Comparison of ENCODE assay signal across 9 mouse cellular contexts in the genomic region with DNA sequence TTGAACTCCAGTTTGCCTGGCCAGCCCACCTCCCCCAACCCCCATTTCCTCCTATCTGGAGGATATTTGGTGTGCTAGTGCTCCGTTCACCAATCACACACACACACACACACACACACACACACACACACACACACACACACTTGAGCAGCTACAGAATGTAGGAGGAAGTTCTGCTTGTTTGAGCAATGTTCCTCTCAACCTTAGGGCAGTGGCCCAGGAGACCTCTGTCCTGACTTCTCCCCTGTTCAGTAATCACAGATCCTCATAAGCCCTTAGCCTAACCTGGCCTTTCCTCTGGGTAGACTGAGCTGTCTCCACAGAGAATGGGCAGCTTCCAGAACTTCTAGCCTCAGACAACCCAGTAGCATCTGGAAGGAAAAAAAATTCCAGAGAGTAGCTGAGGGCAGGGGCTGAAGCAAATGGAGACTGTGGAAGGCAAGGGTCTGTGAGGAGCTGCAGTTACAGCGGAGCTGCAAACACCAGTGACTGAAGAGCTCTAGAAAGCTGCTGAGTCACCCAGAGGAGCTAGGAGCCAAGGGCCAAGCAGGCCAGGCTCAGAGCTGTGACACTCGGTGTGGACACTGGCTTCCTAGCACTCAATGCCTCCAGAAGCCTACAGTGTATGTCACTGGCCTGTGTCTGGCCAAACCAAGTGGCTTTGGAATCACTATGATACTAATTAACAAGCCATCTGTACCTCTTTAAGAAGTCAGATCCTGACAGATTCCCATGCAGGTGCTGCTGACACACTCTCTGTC. TPM values are rescaled to one million over a fixed set of nuclear protein-coding genes. Genes with fewer than 3 reads are reported as not detected.
A peak's percentile ranks its signal among the peaks of the same experiment; 100 is the strongest.
DNase-seq lines count a peak whose midpoint lies in the region; ATAC-seq lines count a peak whose summit lies in the region.
"Had no signal": no experiment of that assay in that cellular context is flagged by ENCODE, and none has a peak within 500 bp of the region (broad histone marks: within the 10 kb centered on the region; RNA-seq: fewer than 3 reads in every experiment).

No protein-coding gene starts in this region.

- no peak overlapping the region for H3K4me3 ChIP-seq in liver, embryonic 16.5 days (ENCODE audit: low read depth, low read length)

- no peaks in the 10 kb centered on the region for H3K9me3 ChIP-seq in liver, embryonic 16.5 days (replicated peaks; ENCODE audit: control insufficient read depth, low read length)

- H3K9ac ChIP-seq in liver, embryonic 16.5 days (ENCODE audit: low read depth, low read length), result no peak overlapping the region

- H3K4me2 ChIP-seq in liver, embryonic 16.5 days (ENCODE audit: low read depth, low read length), result no peak overlapping the region

- DNase-seq in 3134 (ENCODE audit: extremely low read depth, insufficient read length, low spot score) (peak; percentile 36), 416B (ENCODE audit: low read depth) (peak; percentile 52)
- DNase-seq in urinary bladder, postnatal 14 days (ENCODE audit: low spot score), result no peak
- no peak for DNase-seq in ovary, postnatal 14 days (ENCODE audit: low spot score)
- no peak for DNase-seq in spleen, postnatal 10 days (ENCODE audit: low spot score in 2 of 2)
- no peak for DNase-seq in right cerebral cortex, postnatal 25 days

- H3K36me3 ChIP-seq in liver, embryonic 16.5 days (ENCODE audit: control insufficient read depth, insufficient read depth), result no peaks in the 10 kb centered on the region

- peaks cover 5% of the 10 kb centered on the region for H3K4me1 ChIP-seq in liver, embryonic 16.5 days (ENCODE audit: control insufficient read depth, low read depth, low read length)

- 29% methylated on average over 3 of the region's 3 CpGs for WGBS in liver, embryonic 16.5 days (ENCODE audit: insufficient replicate concordance)

- H3K27ac ChIP-seq in liver, embryonic 16.5 days (ENCODE audit: low read length), result peak overlapping the region; percentile 51

- ATAC-seq in common myeloid progenitor, adult 5-6 weeks (replicated peaks; ENCODE audit: low read depth, poor library complexity, severe bottlenecking), result peak; percentile 67
- peak; percentile 35; the same call in 1 of the 2 replicates for ATAC-seq in liver, embryonic 16.5 days (ENCODE audit: low read depth)

- H3K27me3 ChIP-seq in liver, embryonic 16.5 days (ENCODE audit: control insufficient read depth, insufficient read depth, low read depth, low read length), result peaks cover 3% of the 10 kb centered on the region; the same call in 1 of the 2 replicates

RNA-seq across cellular contexts. Expression of a gene that starts 7.3 kb away (rescaled TPM):
- total RNA-seq in common myeloid progenitor, adult 5-6 weeks (2017), result 0.23 TPM in 1 of 2 replicates, not detected in the other
- polyA plus RNA-seq in liver, embryonic 16.5 days (2015; fragmentation: Nextera tagmentation; extraction: Ambion mirVana), result 19.2 and 21.6 TPM in 2 replicates

RNA-seq across cellular contexts. Expression of a gene that starts 21.8 kb away (rescaled TPM):
- total RNA-seq in common myeloid progenitor, adult 5-6 weeks (2017), result not detected in 2 replicates
- polyA plus RNA-seq in liver, embryonic 16.5 days (2015; fragmentation: Nextera tagmentation; extraction: Ambion mirVana), result 0.24 and 0.37 TPM in 2 replicates
- polyA plus RNA-seq: embryonic facial prominence, embryonic 14.5 days had no signal

RNA-seq across cellular contexts. Expression of a gene that starts 25.8 kb away (rescaled TPM):
- total RNA-seq in common myeloid progenitor, adult 5-6 weeks (2017), result 157 and 173 TPM in 2 replicates
- polyA plus RNA-seq in liver, embryonic 16.5 days (2015; fragmentation: Nextera tagmentation; extraction: Ambion mirVana), result 82.2 and 87.2 TPM in 2 replicates

Comparison
In these comparisons a context has a peak if more than half of its experiments do, and no peak if none do; other contexts are left out.
1. DNase-seq: peak in 3134 (single experiment) and 416B (single experiment); none in urinary bladder, postnatal 14 days (single experiment), ovary, postnatal 14 days (single experiment), spleen, postnatal 10 days (0 of 2) and right cerebral cortex, postnatal 25 days (single experiment).